Mouse (Mus musculus): Measurements from ENCODE around the gene Cd300lb. TPM values are rescaled to one million over a fixed set of nuclear protein-coding genes. Genes with fewer than 3 reads are reported as not detected.

The Cd300lb gene
- polyA plus RNA-seq, 1 experiment: 1.1 TPM

DNA sequence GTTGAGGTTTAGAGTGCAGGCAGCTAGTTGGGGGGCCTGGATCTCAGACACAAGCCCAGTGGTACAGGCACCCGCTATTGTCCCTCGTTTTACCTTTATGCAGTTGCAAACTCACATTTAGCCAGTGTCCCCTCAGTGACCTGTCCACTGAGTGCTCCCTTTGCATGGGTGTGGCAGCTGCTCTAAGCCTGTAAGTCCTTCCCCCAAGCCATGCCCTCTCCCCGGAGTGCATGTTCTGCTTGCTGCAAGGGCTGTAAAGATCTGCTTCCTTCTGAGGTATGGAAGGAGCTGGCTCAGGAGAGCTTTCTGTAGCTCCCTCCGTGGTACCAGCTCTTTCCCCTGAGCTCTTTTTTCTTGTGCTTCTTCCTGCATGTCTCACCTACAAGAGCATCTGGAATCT, 595 bp downstream of the Cd300lb start:
- Histone ChIP-seq H3K27ac (ENCODE audit: control insufficient read depth, insufficient read depth, low read length) (no peak overlapping the region), H3K4me3 (ENCODE audit: control insufficient read depth, insufficient read depth, low read length) (no peak overlapping the region), H3K4me1 (replicated peaks; ENCODE audit: control insufficient read depth, insufficient read depth, low read length) (no peaks in the 10 kb centered on the region), H3K27me3 (ENCODE audit: control insufficient read depth, insufficient read depth, low read length) (no peaks in the 10 kb centered on the region), H3K36me3 (ENCODE audit: control insufficient read depth, insufficient read depth, low read length) (no peaks in the 10 kb centered on the region)
- TF ChIP-seq POLR2A (IDR thresholded peaks at IDR 0.05; ENCODE audit: control insufficient read depth, extremely low read depth, insufficient read depth, low read length, poor library complexity) (no peak), CTCF (IDR thresholded peaks at IDR 0.05; ENCODE audit: borderline replicate concordance, control insufficient read depth, extremely low read depth, insufficient read depth, low read length, poor library complexity) (no peak)
- 55% methylated on average over 4 of the region's 4 CpGs for WGBS
- DNase-seq: no peak

GRCm38 (mm10) chr11:114931041-114931440, 3.1 kb downstream of the Cd300lb start:
- Histone ChIP-seq H3K36me3 (ENCODE audit: control insufficient read depth, insufficient read depth, low read length) (no peaks in the 10 kb centered on the region), H3K4me1 (replicated peaks; ENCODE audit: control insufficient read depth, insufficient read depth, low read length) (no peaks in the 10 kb centered on the region), H3K4me3 (ENCODE audit: control insufficient read depth, insufficient read depth, low read length) (no peak overlapping the region), H3K27ac (ENCODE audit: control insufficient read depth, insufficient read depth, low read length) (no peak overlapping the region), H3K27me3 (ENCODE audit: control insufficient read depth, insufficient read depth, low read length) (no peaks in the 10 kb centered on the region)
- DNase-seq: no peak
- WGBS: 48% methylated on average over 5 of the region's 5 CpGs
- TF ChIP-seq POLR2A (IDR thresholded peaks at IDR 0.05; ENCODE audit: control insufficient read depth, extremely low read depth, insufficient read depth, low read length, poor library complexity) (no peak), CTCF (IDR thresholded peaks at IDR 0.05; ENCODE audit: borderline replicate concordance, control insufficient read depth, extremely low read depth, insufficient read depth, low read length, poor library complexity) (no peak)

DNA sequence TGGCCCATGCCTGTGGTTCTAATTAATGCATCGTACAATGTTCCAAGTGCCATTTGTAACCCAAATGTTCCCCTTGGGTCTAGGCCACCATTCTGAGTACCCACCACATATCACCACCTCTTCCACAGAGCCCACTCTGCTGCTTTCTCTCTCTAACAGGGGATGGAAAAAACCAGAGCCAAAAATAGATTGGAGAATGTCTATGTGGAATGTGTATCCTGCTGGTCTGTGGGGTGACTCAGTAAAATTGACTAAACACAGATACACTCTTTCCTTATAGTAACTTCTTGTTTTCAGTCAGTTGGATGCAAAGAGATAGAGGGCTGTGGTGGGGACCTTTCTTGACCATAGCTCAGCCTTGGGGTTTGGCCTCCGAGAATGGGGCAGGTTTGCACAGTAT, 4.6 kb downstream of the Cd300lb start:
- Histone ChIP-seq H3K4me1 (replicated peaks; ENCODE audit: control insufficient read depth, insufficient read depth, low read length) (no peaks in the 10 kb centered on the region), H3K36me3 (ENCODE audit: control insufficient read depth, insufficient read depth, low read length) (no peaks in the 10 kb centered on the region), H3K4me3 (ENCODE audit: control insufficient read depth, insufficient read depth, low read length) (no peak overlapping the region), H3K27me3 (ENCODE audit: control insufficient read depth, insufficient read depth, low read length) (no peaks in the 10 kb centered on the region), H3K27ac (ENCODE audit: control insufficient read depth, insufficient read depth, low read length) (no peak overlapping the region)
- WGBS: 84% methylated on average over 2 of the region's 2 CpGs
- no peak for DNase-seq
- no peak for TF ChIP-seq POLR2A (IDR thresholded peaks at IDR 0.05; ENCODE audit: control insufficient read depth, extremely low read depth, insufficient read depth, low read length, poor library complexity)
- no peak for TF ChIP-seq CTCF (IDR thresholded peaks at IDR 0.05; ENCODE audit: borderline replicate concordance, control insufficient read depth, extremely low read depth, insufficient read depth, low read length, poor library complexity)

DNA sequence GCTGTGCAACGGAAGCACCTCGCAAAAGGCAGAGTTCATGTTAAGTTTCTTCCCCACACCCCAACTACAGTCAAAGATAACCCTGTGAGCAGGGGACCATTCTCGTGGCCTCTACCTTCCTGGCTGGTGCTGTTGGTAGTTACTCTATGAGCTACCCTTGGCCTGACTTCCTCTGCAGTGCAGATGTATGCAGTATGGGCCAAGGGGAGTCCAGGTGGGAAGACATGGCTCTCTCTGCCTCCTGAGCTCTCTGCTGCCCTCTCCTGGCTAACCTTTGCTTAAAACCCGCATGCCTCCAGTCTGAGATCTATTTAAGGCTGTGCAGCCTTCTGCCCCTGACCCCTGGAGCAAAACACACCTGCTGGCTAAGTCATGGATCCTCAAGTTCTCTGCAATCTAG, 10.2 kb downstream of the Cd300lb start:
- Histone ChIP-seq H3K4me1 (replicated peaks; ENCODE audit: control insufficient read depth, insufficient read depth, low read length) (no peaks in the 10 kb centered on the region), H3K36me3 (ENCODE audit: control insufficient read depth, insufficient read depth, low read length) (no peaks in the 10 kb centered on the region), H3K27ac (ENCODE audit: control insufficient read depth, insufficient read depth, low read length) (no peak overlapping the region), H3K27me3 (ENCODE audit: control insufficient read depth, insufficient read depth, low read length) (no peaks in the 10 kb centered on the region), H3K4me3 (ENCODE audit: control insufficient read depth, insufficient read depth, low read length) (no peak overlapping the region)
- TF ChIP-seq CTCF (IDR thresholded peaks at IDR 0.05; ENCODE audit: borderline replicate concordance, control insufficient read depth, extremely low read depth, insufficient read depth, low read length, poor library complexity) (peak; percentile 70; the same call in 1 of the 2 replicates), POLR2A (IDR thresholded peaks at IDR 0.05; ENCODE audit: control insufficient read depth, extremely low read depth, insufficient read depth, low read length, poor library complexity) (no peak)
- WGBS: 68% methylated on average over 4 of the region's 4 CpGs
- peak; percentile 60 for DNase-seq

DNA sequence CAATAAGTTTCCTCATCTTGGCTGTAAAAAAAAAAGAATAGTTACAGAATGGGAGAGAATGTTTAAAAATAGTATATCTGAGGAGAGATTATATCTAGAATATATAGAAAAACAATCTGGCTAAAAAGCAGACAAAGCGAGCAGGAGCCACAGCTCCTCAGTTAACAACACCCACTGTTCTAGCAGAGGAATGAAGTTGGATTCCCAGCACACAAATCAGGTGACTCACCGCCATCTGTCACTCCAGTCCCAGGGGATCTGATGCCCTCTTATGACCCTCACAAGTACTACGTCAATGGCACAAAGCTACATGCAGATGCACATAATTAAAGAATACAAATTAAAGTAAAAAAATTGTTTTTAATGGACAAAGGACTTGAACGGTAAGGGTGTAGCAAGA, 11.7 kb downstream of the Cd300lb start:
- Histone ChIP-seq H3K4me3 (ENCODE audit: control insufficient read depth, insufficient read depth, low read length) (no peak overlapping the region), H3K4me1 (replicated peaks; ENCODE audit: control insufficient read depth, insufficient read depth, low read length) (no peaks in the 10 kb centered on the region), H3K27me3 (ENCODE audit: control insufficient read depth, insufficient read depth, low read length) (no peaks in the 10 kb centered on the region), H3K27ac (ENCODE audit: control insufficient read depth, insufficient read depth, low read length) (no peak overlapping the region), H3K36me3 (ENCODE audit: control insufficient read depth, insufficient read depth, low read length) (no peaks in the 10 kb centered on the region)
- no peak for DNase-seq
- TF ChIP-seq CTCF (IDR thresholded peaks at IDR 0.05; ENCODE audit: borderline replicate concordance, control insufficient read depth, extremely low read depth, insufficient read depth, low read length, poor library complexity) (no peak), POLR2A (IDR thresholded peaks at IDR 0.05; ENCODE audit: control insufficient read depth, extremely low read depth, insufficient read depth, low read length, poor library complexity) (no peak)
- WGBS: 95% methylated on average over 4 of the region's 4 CpGs

DNA sequence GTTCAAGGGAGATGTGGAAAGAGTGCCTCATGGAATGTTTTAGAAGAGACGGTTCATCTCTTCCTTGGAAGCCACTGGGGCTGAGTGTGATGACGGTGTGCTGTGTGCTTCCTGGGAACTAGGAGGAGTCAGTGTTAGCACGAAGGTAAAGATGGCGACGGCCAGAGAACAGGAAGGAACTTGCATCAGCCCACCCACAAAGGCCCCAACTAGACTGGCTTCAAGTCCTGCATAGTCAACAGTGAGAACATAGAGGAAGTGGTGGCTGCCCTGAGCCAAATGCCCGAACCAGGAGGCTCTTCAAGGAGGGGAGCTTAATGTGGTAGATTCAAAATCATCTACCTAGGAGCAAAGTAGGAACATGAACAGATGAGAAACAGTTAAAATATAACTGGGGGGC, 17.1 kb downstream of the Cd300lb start:
- H3K4me3 ChIP-seq (ENCODE audit: control insufficient read depth, insufficient read depth, low read length): no peak overlapping the region
- H3K27me3 ChIP-seq (ENCODE audit: control insufficient read depth, insufficient read depth, low read length): no peaks in the 10 kb centered on the region
- H3K36me3 ChIP-seq (ENCODE audit: control insufficient read depth, insufficient read depth, low read length): no peaks in the 10 kb centered on the region
- DNase-seq: no peak
- no peak overlapping the region for H3K27ac ChIP-seq (ENCODE audit: control insufficient read depth, insufficient read depth, low read length)
- 34% methylated on average over 6 of the region's 6 CpGs for WGBS
- H3K4me1 ChIP-seq (replicated peaks; ENCODE audit: control insufficient read depth, insufficient read depth, low read length): no peaks in the 10 kb centered on the region
- TF ChIP-seq POLR2A (IDR thresholded peaks at IDR 0.05; ENCODE audit: control insufficient read depth, extremely low read depth, insufficient read depth, low read length, poor library complexity) (no peak), CTCF (IDR thresholded peaks at IDR 0.05; ENCODE audit: borderline replicate concordance, control insufficient read depth, extremely low read depth, insufficient read depth, low read length, poor library complexity) (no peak)

GRCm38 (mm10) chr11:114914978-114915377, 19.2 kb downstream of the Cd300lb start:
- TF ChIP-seq POLR2A (IDR thresholded peaks at IDR 0.05; ENCODE audit: control insufficient read depth, extremely low read depth, insufficient read depth, low read length, poor library complexity): no peak
- TF ChIP-seq CTCF (IDR thresholded peaks at IDR 0.05; ENCODE audit: borderline replicate concordance, control insufficient read depth, extremely low read depth, insufficient read depth, low read length, poor library complexity): no peak
- no peak overlapping the region for H3K27ac ChIP-seq (ENCODE audit: control insufficient read depth, insufficient read depth, low read length)

More at GRCm38 (mm10) chr11:114914978-114915377, 19.2 kb downstream of the Cd300lb start:
- Histone ChIP-seq H3K4me1 (replicated peaks; ENCODE audit: control insufficient read depth, insufficient read depth, low read length) (no peaks in the 10 kb centered on the region), H3K27me3 (ENCODE audit: control insufficient read depth, insufficient read depth, low read length) (no peaks in the 10 kb centered on the region), H3K4me3 (ENCODE audit: control insufficient read depth, insufficient read depth, low read length) (no peak overlapping the region), H3K36me3 (ENCODE audit: control insufficient read depth, insufficient read depth, low read length) (no peaks in the 10 kb centered on the region)
- no peak for DNase-seq
- WGBS: 9% methylated on average over 7 of the region's 7 CpGs
